Mouse (Mus musculus): ENCODE results near the gene Astl.

DNA sequence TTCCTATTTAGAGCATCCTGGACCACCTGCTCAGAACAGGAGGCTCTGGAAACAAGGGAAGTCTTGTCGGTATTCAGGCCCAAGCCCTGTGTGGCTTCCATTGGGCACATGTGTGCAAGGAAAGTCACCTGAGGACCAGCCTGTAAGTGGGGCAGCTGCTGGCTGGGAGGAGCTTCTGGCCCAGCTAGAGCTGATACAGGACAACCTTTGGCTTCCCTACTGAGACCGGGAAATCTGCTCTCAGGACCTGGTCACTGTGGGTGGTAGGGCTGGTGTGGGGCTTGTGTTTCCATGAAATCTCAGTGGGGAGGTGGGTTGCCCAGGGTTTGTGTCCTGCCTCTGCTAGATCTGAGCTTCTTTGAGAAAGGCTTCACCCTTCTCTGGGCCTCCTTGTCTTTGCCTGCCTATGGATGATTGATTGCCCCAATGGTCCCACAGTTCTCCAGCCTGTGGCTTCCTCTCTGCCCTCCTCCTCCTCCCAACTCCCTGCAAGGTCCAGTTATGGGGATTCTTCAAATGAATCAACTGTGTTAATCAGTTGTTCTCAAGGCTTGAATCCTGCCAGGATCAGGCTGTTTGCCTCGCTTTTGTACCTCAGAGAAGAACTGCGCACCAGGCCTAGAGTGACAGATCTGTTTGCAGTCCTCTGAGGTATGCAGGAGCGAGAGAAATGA lies 31.4 kb downstream of the Astl start:
- TF ChIP-seq POLR2A (IDR thresholded peaks at IDR 0.05; ENCODE audit: insufficient read depth, low read depth, low read length) (no peak), CTCF (IDR thresholded peaks at IDR 0.05) (no peak), EP300 (IDR thresholded peaks at IDR 0.05; ENCODE audit: insufficient read depth, low read depth, low read length) (no peak)

Measured in heart, adult 2 months (tissue).